Mouse (Mus musculus) CD4-positive, CD25-positive, alpha-beta regulatory T cell, adult 4 months (primary cell): ENCODE data around the gene Rfpl4. TPM values are rescaled to one million over a fixed set of nuclear protein-coding genes. Genes with fewer than 3 reads are reported as not detected.

ENCODE experiments used
- ATAC-seq: one replicate; pipeline ENCODE4 v1.8.0; 2017
- polyA plus RNA-seq, 2 experiments: library from polyadenylated mRNA; unstranded; fragments of 100-300 nt; shearing (Covaris generic); gene quantifications; one replicate each; pipeline ENCODE4 v1.2.1; 2017

Gene Rfpl4
- polyA plus RNA-seq, 2 experiments from 2014 or later: 0.51 TPM; not detected in 1

- peak; percentile 99 for ATAC-seq
These were observed 36.6 kb downstream of the Rfpl4 start, which contains the start of gene Epn1 for GRCm38 (mm10) chr7:5080010-5080751. Gene Epn1, plus strand, starts transcription at chr7:5080235.

GRCm38 (mm10) chr7:5079365-5080009 lies 37.3 kb downstream of the Rfpl4 start:
- peak; percentile 3 for ATAC-seq

GRCm38 (mm10) chr7:5076931-5077330 lies 39.8 kb downstream of the Rfpl4 start:
- no peak for ATAC-seq

GRCm38 (mm10) chr7:5074984-5075383 lies 41.8 kb downstream of the Rfpl4 start:
- no peak for ATAC-seq

GRCm38 (mm10) chr7:5073586-5073985 lies 43.2 kb downstream of the Rfpl4 start:
- no peak for ATAC-seq

GRCm38 (mm10) chr7:5064886-5065285 lies 51.9 kb downstream of the Rfpl4 start:
- ATAC-seq: no peak

- peak; percentile 22 for ATAC-seq
These were observed 54.3 kb downstream of the Rfpl4 start for GRCm38 (mm10) chr7:5062360-5063001.

- peak; percentile 33 for ATAC-seq
These were observed 54.9 kb downstream of the Rfpl4 start, which contains the start of gene U2af2 for GRCm38 (mm10) chr7:5061774-5062359. Gene U2af2, plus strand, starts transcription at chr7:5062143.

- ATAC-seq: peak; percentile 78
These were observed 55.6 kb downstream of the Rfpl4 start for GRCm38 (mm10) chr7:5060944-5061773.

- ATAC-seq: no peak
These were observed 56.5 kb downstream of the Rfpl4 start for GRCm38 (mm10) chr7:5060239-5060731.

Other genes with a start within 250 kb of the Rfpl4 start
- gene Isoc2b, start 246.7 kb downstream of the Rfpl4 start, polyA plus RNA-seq: 10 to 100 TPM; 29.1 to 47.3 TPM
- gene Isoc2a, start 239.8 kb downstream of the Rfpl4 start, polyA plus RNA-seq: under 1 TPM; 0.35 to 0.47 TPM
- not detected for gene Gm36210, start 210.4 kb downstream of the Rfpl4 start, polyA plus RNA-seq
- 1 to 10 TPM in 1 of 2 experiments, under 1 TPM in 1; 0.99 to 1.5 TPM for gene Zfp628, start 201.7 kb downstream of the Rfpl4 start, polyA plus RNA-seq
- under 1 TPM in 1 of 2 experiments, not detected in 1; 0.61 TPM for gene Nat14, start 194.9 kb downstream of the Rfpl4 start, polyA plus RNA-seq
- gene Ssc5d, start 191.2 kb downstream of the Rfpl4 start, polyA plus RNA-seq: under 1 TPM in 1 of 2 experiments, not detected in 1; 0.12 TPM
- gene Sbk2, start 152.5 kb downstream of the Rfpl4 start, polyA plus RNA-seq: not detected
- gene Sbk3, start 145.8 kb downstream of the Rfpl4 start, polyA plus RNA-seq: not detected
- gene Zfp579, start 120.8 kb downstream of the Rfpl4 start, polyA plus RNA-seq: 1 to 10 TPM; 3.6 to 6.4 TPM
- gene Zfp524, start 102.5 kb downstream of the Rfpl4 start, polyA plus RNA-seq: 10 to 100 TPM; 44.1 to 45.4 TPM
- 10 to 100 TPM in 1 of 2 experiments, 1 to 10 TPM in 1; 9.5 to 12.0 TPM for gene Fiz1, start 102.3 kb downstream of the Rfpl4 start, polyA plus RNA-seq
- 1 to 10 TPM; 7.9 to 8.9 TPM for gene Gm44973, start 101.5 kb downstream of the Rfpl4 start, polyA plus RNA-seq
- gene Zfp865, start 96.6 kb downstream of the Rfpl4 start, polyA plus RNA-seq: 10 to 100 TPM in 1 of 2 experiments, 1 to 10 TPM in 1; 3.5 to 12.3 TPM
- under 1 TPM in 1 of 2 experiments, not detected in 1; 0.58 TPM for gene Ccdc106, start 96.4 kb downstream of the Rfpl4 start, polyA plus RNA-seq
- not detected for gene 4632433K11Rik, start 82.8 kb downstream of the Rfpl4 start, polyA plus RNA-seq
- 1 to 10 TPM; 4.5 to 9.3 TPM for gene Zfp784, start 78.5 kb downstream of the Rfpl4 start, polyA plus RNA-seq
- under 1 TPM in 1 of 2 experiments, not detected in 1; 0.69 TPM for gene Zfp580, start 65.4 kb downstream of the Rfpl4 start, polyA plus RNA-seq
- 10 to 100 TPM; 27.5 to 28.2 TPM for gene U2af2, start 54.8 kb downstream of the Rfpl4 start, polyA plus RNA-seq
- gene Epn1, start 36.7 kb downstream of the Rfpl4 start, polyA plus RNA-seq: 1 to 10 TPM; 4.0 to 7.2 TPM
- gene Rasl2-9, start 9.0 kb upstream of the Rfpl4 start, polyA plus RNA-seq: under 1 TPM in 1 of 2 experiments, not detected in 1; 0.44 TPM
- gene Vmn1r55, start 32.7 kb upstream of the Rfpl4 start, polyA plus RNA-seq: under 1 TPM in 1 of 2 experiments, not detected in 1; 0.08 TPM
- gene Vmn1r56, start 79.8 kb upstream of the Rfpl4 start, polyA plus RNA-seq: not detected
- gene Vmn1r57, start 101.5 kb upstream of the Rfpl4 start, polyA plus RNA-seq: not detected
- gene Gm5065, start 233.6 kb upstream of the Rfpl4 start, polyA plus RNA-seq: not detected
- gene Nlrp2, start 234.1 kb upstream of the Rfpl4 start, polyA plus RNA-seq: not detected